Mouse (Mus musculus): ENCODE measurements around the gene Sectm1a.
"Not testable (repeated sequence)": the region's sequence is repeated elsewhere in the genome, so short reads cannot be mapped to it uniquely, and the experiment has no call there.

Sectm1a gene

GRCm38 (mm10) chr11:121081120-121081519 lies at the start of gene Sectm1a:
Sectm1a (minus strand) TSS chr11:121081220.
- no peak for DNase-seq (ENCODE audit: low spot score in 2 of 2)

- peak in 1 of 2 experiments; percentile 9 for DNase-seq (ENCODE audit: low spot score in 2 of 2)
Measured at GRCm38 (mm10) chr11:121129616-121130015, 48.6 kb upstream of the Sectm1a start.

GRCm38 (mm10) chr11:121127441-121127840 lies 46.4 kb upstream of the Sectm1a start:
- no peak for DNase-seq (ENCODE audit: low spot score in 2 of 2)

GRCm38 (mm10) chr11:121126395-121126794 lies 45.4 kb upstream of the Sectm1a start:
- DNase-seq (ENCODE audit: low spot score in 2 of 2) = no peak

GRCm38 (mm10) chr11:121125522-121126172 lies 44.6 kb upstream of the Sectm1a start:
- no peak for DNase-seq (ENCODE audit: low spot score in 2 of 2)

GRCm38 (mm10) chr11:121123438-121123837 lies 42.4 kb upstream of the Sectm1a start:
- no peak for DNase-seq (ENCODE audit: low spot score in 2 of 2)

GRCm38 (mm10) chr11:121122024-121122670 lies 41.1 kb upstream of the Sectm1a start:
- DNase-seq (ENCODE audit: low spot score in 2 of 2) = no peak

- no peak for DNase-seq (ENCODE audit: low spot score in 2 of 2)
Measured at GRCm38 (mm10) chr11:121121151-121121550, 40.1 kb upstream of the Sectm1a start.

- no peak for DNase-seq (ENCODE audit: low spot score in 2 of 2)
Measured at GRCm38 (mm10) chr11:121118577-121118976, 37.6 kb upstream of the Sectm1a start, which contains the start of gene Tex19.2. Tex19.2 (minus strand) TSS chr11:121118677.

- DNase-seq (ENCODE audit: low spot score in 2 of 2) = no peak
Measured at GRCm38 (mm10) chr11:121118106-121118505, 37.1 kb upstream of the Sectm1a start.

GRCm38 (mm10) chr11:121112091-121112775 lies 31.2 kb upstream of the Sectm1a start:
- DNase-seq (ENCODE audit: low spot score in 2 of 2) = no peak

- DNase-seq (ENCODE audit: low spot score in 2 of 2) = no peak
Measured at GRCm38 (mm10) chr11:121111601-121112000, 30.6 kb upstream of the Sectm1a start.

- no peak for DNase-seq (ENCODE audit: low spot score in 2 of 2)
Measured at GRCm38 (mm10) chr11:121111051-121111450, 30.0 kb upstream of the Sectm1a start.

GRCm38 (mm10) chr11:121109986-121110385 lies 29.0 kb upstream of the Sectm1a start:
- peak; percentile 55 to 75 for DNase-seq (ENCODE audit: low spot score in 2 of 2)

- peak in 1 of 2 experiments; percentile 22 for DNase-seq (ENCODE audit: low spot score in 2 of 2)
Measured at GRCm38 (mm10) chr11:121108061-121108460, 27.0 kb upstream of the Sectm1a start.

- DNase-seq (ENCODE audit: low spot score in 2 of 2) = not testable (repeated sequence)
Measured at GRCm38 (mm10) chr11:121107242-121107641, 26.2 kb upstream of the Sectm1a start.

- DNase-seq (ENCODE audit: low spot score in 2 of 2) = no peak
Measured at GRCm38 (mm10) chr11:121101124-121101805, 20.2 kb upstream of the Sectm1a start.

- no peak for DNase-seq (ENCODE audit: low spot score in 2 of 2)
Measured at GRCm38 (mm10) chr11:121100692-121101091, 19.7 kb upstream of the Sectm1a start.

GRCm38 (mm10) chr11:121099762-121100161 lies 18.7 kb upstream of the Sectm1a start:
- no peak for DNase-seq (ENCODE audit: low spot score in 2 of 2)

- no peak for DNase-seq (ENCODE audit: low spot score in 2 of 2)
Measured at GRCm38 (mm10) chr11:121092606-121093585, 11.9 kb upstream of the Sectm1a start.

- no peak for DNase-seq (ENCODE audit: low spot score in 2 of 2)
Measured at GRCm38 (mm10) chr11:121090943-121091342, 9.9 kb upstream of the Sectm1a start.

All from heart, adult 9 months (tissue).